In genomic region chr9:82861775-82862430, GRCm38 (mm10) we compare ENCODE assay signal across 24 mouse cellular contexts. TPM values are rescaled to one million over a fixed set of nuclear protein-coding genes. Genes with fewer than 3 reads are reported as not detected.
A peak's percentile ranks its signal among the peaks of the same experiment; 100 is the strongest.
DNase-seq lines count a peak whose midpoint lies in the region; ATAC-seq and TF ChIP-seq lines count a peak whose summit lies in the region.
"Had no signal": no experiment of that assay in that cellular context is flagged by ENCODE, and none has a peak within 500 bp of the region (broad histone marks: within the 10 kb centered on the region; RNA-seq: fewer than 3 reads in every experiment).

No protein-coding gene starts in this region.

- no peak overlapping the region for H3K4me3 ChIP-seq in hindbrain, embryonic 13.5 days
- H3K4me3 ChIP-seq in hindbrain, embryonic 12.5 days, result no peak overlapping the region
- H3K4me3 ChIP-seq in limb, embryonic 15.5 days, result no peak overlapping the region
- H3K4me3 ChIP-seq in limb, embryonic 10.5 days, result no peak overlapping the region
- H3K4me3 ChIP-seq in stomach, embryonic 15.5 days (replicated peaks), result no peak overlapping the region
- no peak overlapping the region for H3K4me3 ChIP-seq in heart, embryonic 10.5 days
- H3K4me3 ChIP-seq: gastrocnemius, adult 2 months; heart, embryonic 12.5 days; hindbrain, embryonic 15.5 days; limb, embryonic 12.5 days; liver, embryonic 15.5 days; megakaryocyte, embryonic 14.5 days; myocyte had no signal

- no peaks in the 10 kb centered on the region for H3K27me3 ChIP-seq in hindbrain, embryonic 13.5 days
- H3K27me3 ChIP-seq in hindbrain, embryonic 12.5 days, result no peaks in the 10 kb centered on the region
- H3K27me3 ChIP-seq in limb, embryonic 15.5 days, result no peaks in the 10 kb centered on the region
- no peaks in the 10 kb centered on the region for H3K27me3 ChIP-seq in limb, embryonic 10.5 days (ENCODE audit: low read depth, poor library complexity, severe bottlenecking)
- no peaks in the 10 kb centered on the region for H3K27me3 ChIP-seq in Patski
- no peaks in the 10 kb centered on the region for H3K27me3 ChIP-seq in stomach, embryonic 15.5 days (replicated peaks)
- H3K27me3 ChIP-seq in heart, embryonic 10.5 days (ENCODE audit: insufficient read depth, poor library complexity, severe bottlenecking), result no peaks in the 10 kb centered on the region
- H3K27me3 ChIP-seq: heart, embryonic 12.5 days; hindbrain, embryonic 15.5 days; limb, embryonic 12.5 days; liver, embryonic 15.5 days; megakaryocyte, embryonic 14.5 days had no signal

- no peaks in the 10 kb centered on the region for H3K36me3 ChIP-seq in hindbrain, embryonic 13.5 days
- H3K36me3 ChIP-seq in hindbrain, embryonic 12.5 days, result no peaks in the 10 kb centered on the region
- H3K36me3 ChIP-seq in limb, embryonic 15.5 days, result no peaks in the 10 kb centered on the region
- H3K36me3 ChIP-seq in limb, embryonic 10.5 days, result peaks cover 15% of the 10 kb centered on the region
- no peaks in the 10 kb centered on the region for H3K36me3 ChIP-seq in stomach, embryonic 15.5 days
- 0 out of 2 replicates have a peak, but pooled peaks cover 3% of the 10 kb centered on the region for H3K36me3 ChIP-seq in heart, embryonic 10.5 days
- H3K36me3 ChIP-seq: heart, embryonic 12.5 days; hindbrain, embryonic 15.5 days; limb, embryonic 12.5 days had no signal

- POLR2A ChIA-PET in Patski (lab: Charles Lee), result no interaction called here

- no peaks in the 10 kb centered on the region for H3K9me3 ChIP-seq in hindbrain, embryonic 13.5 days
- no peaks in the 10 kb centered on the region for H3K9me3 ChIP-seq in hindbrain, embryonic 12.5 days (replicated peaks)
- H3K9me3 ChIP-seq in limb, embryonic 15.5 days, result no peaks in the 10 kb centered on the region
- H3K9me3 ChIP-seq in limb, embryonic 10.5 days (replicated peaks), result no peaks in the 10 kb centered on the region
- H3K9me3 ChIP-seq in stomach, embryonic 15.5 days, result no peaks in the 10 kb centered on the region
- H3K9me3 ChIP-seq in heart, embryonic 10.5 days, result no peaks in the 10 kb centered on the region
- H3K9me3 ChIP-seq: heart, embryonic 12.5 days; hindbrain, embryonic 15.5 days; limb, embryonic 12.5 days; liver, embryonic 15.5 days; megakaryocyte, embryonic 14.5 days had no signal

- no peak for DNase-seq in limb, embryonic 10.5 days (ENCODE audit: low spot score)
- no peak for DNase-seq in Patski (ENCODE audit: low read depth, low spot score)
- no peak for DNase-seq in spleen, adult 18-20 months
- no peak for DNase-seq in heart, embryonic 10.5 days (ENCODE audit: low spot score)
- DNase-seq: adrenal gland, postnatal 25 days; B cell, adult 2 months; cerebellum, adult 11-12 months; cerebellum, postnatal 25 days; kidney, adult 11 months; kidney, postnatal 25 days; lung, postnatal 10 days; midbrain, embryonic 14.5 days; thymus, postnatal 14 days had no signal

- H3K27ac ChIP-seq in hindbrain, embryonic 13.5 days, result 0 out of 2 replicates have a peak overlapping the region, but pooled peaks have one; percentile 12
- H3K27ac ChIP-seq in hindbrain, embryonic 12.5 days, result no peak overlapping the region
- H3K27ac ChIP-seq in limb, embryonic 15.5 days, result peak overlapping the region; percentile 43; the same call in 1 of the 2 replicates
- no peak overlapping the region for H3K27ac ChIP-seq in limb, embryonic 10.5 days
- H3K27ac ChIP-seq in stomach, embryonic 15.5 days, result peak overlapping the region; percentile 9; the same call in 1 of the 2 replicates
- H3K27ac ChIP-seq in heart, embryonic 10.5 days, result no peak overlapping the region
- H3K27ac ChIP-seq: gastrocnemius, adult 2 months; hindbrain, embryonic 15.5 days; limb, embryonic 12.5 days; liver, embryonic 15.5 days had no signal

- in situ Hi-C loops in Patski (cut with MboI; ENCODE audit: low pct_unique_long_range_greater_than_20kb), result no loop called here

- peaks cover 7% of the 10 kb centered on the region; the same call in 1 of the 2 replicates for H3K4me1 ChIP-seq in hindbrain, embryonic 13.5 days (replicated peaks)
- no peaks in the 10 kb centered on the region for H3K4me1 ChIP-seq in hindbrain, embryonic 12.5 days
- peaks cover 3% of the 10 kb centered on the region; the same call in 1 of the 2 replicates for H3K4me1 ChIP-seq in limb, embryonic 15.5 days
- H3K4me1 ChIP-seq in limb, embryonic 10.5 days, result no peaks in the 10 kb centered on the region
- no peaks in the 10 kb centered on the region for H3K4me1 ChIP-seq in stomach, embryonic 15.5 days
- no peaks in the 10 kb centered on the region for H3K4me1 ChIP-seq in heart, embryonic 10.5 days
- H3K4me1 ChIP-seq: heart, embryonic 12.5 days; limb, embryonic 12.5 days; megakaryocyte, embryonic 14.5 days had no signal

- no peak for ATAC-seq in hindbrain, embryonic 13.5 days (ENCODE audit: low FRiP score)
- no peak for ATAC-seq in hindbrain, embryonic 12.5 days (ENCODE audit: low FRiP score)
- ATAC-seq in limb, embryonic 15.5 days (ENCODE audit: insufficient number of reproducible peaks, low FRiP score, low TSS enrichment, low read depth), result no peak
- peak; percentile 54 for ATAC-seq in Patski
- no peak for ATAC-seq in stomach, embryonic 15.5 days (ENCODE audit: insufficient read depth, low FRiP score, low read depth)

- CTCF ChIA-PET in Patski (lab: Charles Lee), result interaction anchor here (0.8 to 2.0 kb wide), 2 partner anchors 12 to 26 kb away, joined by 3 to 4 read pairs; no protein-coding TSS in a partner anchor

- no peak overlapping the region for H3K9ac ChIP-seq in hindbrain, embryonic 13.5 days
- no peak overlapping the region for H3K9ac ChIP-seq in hindbrain, embryonic 12.5 days
- no peak overlapping the region for H3K9ac ChIP-seq in limb, embryonic 15.5 days
- H3K9ac ChIP-seq in stomach, embryonic 15.5 days, result no peak overlapping the region
- H3K9ac ChIP-seq: heart, embryonic 12.5 days; hindbrain, embryonic 15.5 days; limb, embryonic 12.5 days; liver, embryonic 15.5 days had no signal

- H3K4me2 ChIP-seq in hindbrain, embryonic 13.5 days, result no peak overlapping the region
- no peak overlapping the region for H3K4me2 ChIP-seq in hindbrain, embryonic 12.5 days (replicated peaks)
- no peak overlapping the region for H3K4me2 ChIP-seq in limb, embryonic 15.5 days
- no peak overlapping the region for H3K4me2 ChIP-seq in stomach, embryonic 15.5 days
- H3K4me2 ChIP-seq: heart, embryonic 12.5 days; hindbrain, embryonic 15.5 days; limb, embryonic 12.5 days; liver, embryonic 15.5 days had no signal

- TF ChIP-seq CTCF in Patski (IDR thresholded peaks at IDR 0.05), result no peak

- WGBS in hindbrain, embryonic 13.5 days, result 90% methylated on average over 3 of the region's 3 CpGs
- 89% methylated on average over 3 of the region's 3 CpGs for WGBS in hindbrain, embryonic 12.5 days
- 83% methylated on average over 3 of the region's 3 CpGs for WGBS in limb, embryonic 15.5 days
- 92% methylated on average over 3 of the region's 3 CpGs for WGBS in limb, embryonic 10.5 days
- 84% methylated on average over 3 of the region's 3 CpGs for WGBS in stomach, embryonic 15.5 days
- WGBS in heart, embryonic 10.5 days, result 88% methylated on average over 3 of the region's 3 CpGs

RNA-seq across cellular contexts. Expression of gene Irak1bp1, which starts 32.6 kb away (rescaled TPM):
- polyA plus RNA-seq in hindbrain, embryonic 13.5 days (2015; fragmentation: Nextera tagmentation; extraction: Ambion mirVana), result 29.1 and 32.9 TPM in 2 replicates
- 26.7 and 30.8 TPM in 2 replicates for polyA plus RNA-seq in hindbrain, embryonic 12.5 days (2016; fragmentation: Nextera tagmentation; extraction: Ambion mirVana)
- polyA plus RNA-seq in limb, embryonic 15.5 days (2015; fragmentation: Nextera tagmentation; extraction: Ambion mirVana), result 15.3 and 16.9 TPM in 2 replicates
- 22.4 and 23.2 TPM in 2 replicates for polyA plus RNA-seq in limb, embryonic 10.5 days (2016; fragmentation: Nextera tagmentation; extraction: Ambion mirVana)
- polyA plus RNA-seq in Patski (2021), result 27.8 TPM
- polyA plus RNA-seq in stomach, embryonic 15.5 days (2015; fragmentation: Nextera tagmentation; extraction: Ambion mirVana), result 16.5 and 16.7 TPM in 2 replicates
- 8.8 and 13.4 TPM in 2 replicates for polyA plus RNA-seq in heart, embryonic 10.5 days (2016; fragmentation: Nextera tagmentation; extraction: Ambion mirVana)

Comparison
In these comparisons a context has a peak if more than half of its experiments do, and no peak if none do; other contexts are left out.
1. H3K27ac ChIP-seq: peak in hindbrain, embryonic 13.5 days (single experiment), limb, embryonic 15.5 days (single experiment) and stomach, embryonic 15.5 days (single experiment); none in hindbrain, embryonic 12.5 days (single experiment), limb, embryonic 10.5 days (single experiment) and heart, embryonic 10.5 days (single experiment).